Mouse (Mus musculus) ES-CJ7 (cell line): ENCODE data around the gene Vmn1r227.

Experiments
- DNase-seq: peaks from one replicate; pipeline ENCODE4 v3.0.0; 2011; ENCODE audit warnings: low read depth, low spot score

The Vmn1r227 gene

DNA sequence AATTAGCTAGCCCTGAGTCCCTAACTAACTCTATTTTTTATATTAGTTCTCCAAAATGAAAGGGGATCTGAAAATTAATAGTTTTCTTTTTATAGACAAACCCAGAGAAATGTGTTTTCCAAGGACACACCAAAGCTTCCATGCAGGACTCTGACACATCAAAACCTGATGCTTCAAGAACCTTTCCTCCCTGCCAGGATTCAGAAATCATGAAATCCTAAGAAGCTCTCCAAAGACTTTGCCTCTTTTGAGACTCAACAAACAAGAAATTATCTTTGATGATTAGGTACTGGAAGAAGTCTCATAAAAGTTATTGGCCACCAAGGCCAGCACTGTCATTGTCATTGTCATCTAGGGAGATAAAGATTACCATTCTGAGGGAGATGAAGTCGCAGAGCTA, at the start of gene Vmn1r227:
TSS of gene Vmn1r227 (plus strand) at position 301 of the 400 bp plus-strand sequence.
- DNase-seq = no peak

DNA sequence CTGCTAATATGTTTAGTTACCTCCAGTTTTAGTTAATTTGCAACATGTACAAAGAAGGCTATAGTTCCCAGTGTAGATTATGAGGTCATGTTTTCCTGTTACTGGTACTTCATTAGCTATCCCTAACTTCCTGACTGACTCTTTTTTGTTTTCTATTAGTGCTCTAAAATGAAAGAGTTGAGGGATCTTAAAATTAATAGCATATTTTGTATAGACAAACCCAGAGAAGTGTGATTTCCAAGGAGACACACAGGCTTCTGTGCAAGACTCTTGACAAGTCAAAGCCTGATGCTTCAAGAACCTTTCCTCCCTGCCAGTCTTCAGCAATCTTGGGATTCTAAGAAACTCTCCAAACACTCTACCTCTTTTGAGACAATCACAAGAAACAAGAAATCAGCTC, 47.1 kb upstream of the Vmn1r227 start, which contains the start of gene Vmn1r226:
TSS of gene Vmn1r226 (plus strand) at position 301 of the 400 bp plus-strand sequence.
- no peak for DNase-seq

DNA sequence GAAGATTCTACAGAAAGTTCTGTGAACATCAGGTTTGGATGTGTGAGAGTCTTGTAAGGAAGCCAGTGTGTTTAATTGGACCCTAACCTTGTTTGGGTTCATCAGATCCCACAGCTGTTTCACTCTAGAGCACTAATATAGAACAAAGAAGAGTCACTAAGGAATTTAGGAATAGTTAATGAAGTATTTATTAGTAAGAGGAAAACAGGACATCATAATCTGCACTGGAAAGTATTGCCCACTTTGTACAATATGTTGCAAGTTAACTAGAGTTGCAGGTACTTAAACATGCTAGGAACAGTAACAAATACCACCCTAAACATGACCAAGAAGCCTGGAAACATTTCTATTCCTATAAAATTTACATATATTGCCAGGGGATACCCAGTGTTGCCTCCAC, 56.4 kb downstream of the Vmn1r227 start, which contains the start of gene Vmn1r228:
TSS of gene Vmn1r228 (minus strand) at position 101 of the 400 bp plus-strand sequence.
- DNase-seq = no peak
